8 mouse cellular contexts compared by ENCODE assay signal in genomic region chr13:67108194-67108820, GRCm38 (mm10). TPM values are rescaled to one million over a fixed set of nuclear protein-coding genes. Genes with fewer than 3 reads are reported as not detected.
DNase-seq lines count a peak whose midpoint lies in the region; ATAC-seq and TF ChIP-seq lines count a peak whose summit lies in the region.

Gm28557 (minus strand) TSS chr13:67108604.

- peak within 1 kb of the TSS; percentile 74 for H3K4me3 ChIP-seq in hindbrain, embryonic 10.5 days
- H3K4me3 ChIP-seq in lung, postnatal 0 days (ENCODE audit: low read depth, low read length) = peak within 1 kb of the TSS; percentile 75

- H3K27me3 ChIP-seq in hindbrain, embryonic 10.5 days (ENCODE audit: insufficient read depth, poor library complexity, severe bottlenecking) = no peaks in the 10 kb centered on the region
- H3K27me3 ChIP-seq in lung, postnatal 0 days (replicated peaks; ENCODE audit: insufficient read depth, low read length) = no peaks in the 10 kb centered on the region

- 0% methylated on average over 17 of the region's 17 CpGs for WGBS in hindbrain, embryonic 10.5 days
- WGBS in lung, postnatal 0 days = under 1% methylated on average over 17 of the region's 17 CpGs

- H3K36me3 ChIP-seq in hindbrain, embryonic 10.5 days = peaks cover 11% of the 10 kb centered on the region
- H3K36me3 ChIP-seq in lung, postnatal 0 days (ENCODE audit: insufficient read depth, low read length) = no peaks in the 10 kb centered on the region

- peak; percentile 94 for DNase-seq in Muller cell, postnatal 12 days (ENCODE audit: inconsistent ontology term)
- peak; percentile 98 for DNase-seq in cerebellum, adult 9-10 months
- peak; percentile 86 for DNase-seq in hindbrain, embryonic 10.5 days (ENCODE audit: low spot score)
- DNase-seq in layer of hippocampus, adult 9-11 months = peak; percentile 97
- DNase-seq in lung, postnatal 0 days (ENCODE audit: low spot score) = peak; percentile 98
- DNase-seq in ovary, postnatal 14 days (ENCODE audit: low spot score) = peak; percentile 81
- DNase-seq in thymus, postnatal 14 days = peak; percentile 92

- peak; percentile 98 for ATAC-seq in frontal cortex, adult (ENCODE audit: low TSS enrichment)
- ATAC-seq in lung, postnatal 0 days = peak; percentile 99

- peak; percentile 61; the same call in 1 of the 2 replicates for TF ChIP-seq EP300 in lung, postnatal 0 days (IDR thresholded peaks at IDR 0.05)

- peak within 1 kb of the TSS; percentile 86 for H3K27ac ChIP-seq in hindbrain, embryonic 10.5 days
- H3K27ac ChIP-seq in lung, postnatal 0 days (ENCODE audit: low read length) = peak within 1 kb of the TSS; percentile 86

- H3K9me3 ChIP-seq in hindbrain, embryonic 10.5 days = peaks cover 8% of the 10 kb centered on the region; the same call in 1 of the 2 replicates
- no peaks in the 10 kb centered on the region for H3K9me3 ChIP-seq in lung, postnatal 0 days (ENCODE audit: low read length)

- TF ChIP-seq CTCF in lung, postnatal 0 days (IDR thresholded peaks at IDR 0.05) = peak; percentile 92

- peak within 1 kb of the TSS; percentile 75 for H3K4me2 ChIP-seq in lung, postnatal 0 days (replicated peaks; ENCODE audit: low read depth, low read length)

- peak within 1 kb of the TSS; percentile 67; the same call in 1 of the 2 replicates for H3K9ac ChIP-seq in lung, postnatal 0 days (replicated peaks; ENCODE audit: low read depth)

- H3K4me1 ChIP-seq in hindbrain, embryonic 10.5 days (replicated peaks) = peaks cover 7% of the 10 kb centered on the region
- H3K4me1 ChIP-seq in lung, postnatal 0 days (ENCODE audit: insufficient read depth, low read depth, low read length) = peaks cover 3% of the 10 kb centered on the region; the same call in 1 of the 2 replicates

RNA-seq across cellular contexts. Expression of gene Gm28557, which starts in this region (rescaled TPM):
- 2.3 and 2.8 TPM in 2 replicates for polyA plus RNA-seq in hindbrain, embryonic 10.5 days (2016; fragmentation: Nextera tagmentation; extraction: Ambion mirVana)
- polyA plus RNA-seq in lung, postnatal 0 days (2015; fragmentation: Nextera tagmentation; extraction: Ambion mirVana) = 2.5 and 2.7 TPM in 2 replicates

Comparison
In these comparisons a context has a peak if more than half of its experiments do, and no peak if none do; other contexts are left out.
1. Peak in every context shown above with its lines: DNase-seq, ATAC-seq, H3K4me3 ChIP-seq and H3K27ac ChIP-seq.